ENCODE assay signal across 8 mouse cellular contexts in the genomic region with DNA sequence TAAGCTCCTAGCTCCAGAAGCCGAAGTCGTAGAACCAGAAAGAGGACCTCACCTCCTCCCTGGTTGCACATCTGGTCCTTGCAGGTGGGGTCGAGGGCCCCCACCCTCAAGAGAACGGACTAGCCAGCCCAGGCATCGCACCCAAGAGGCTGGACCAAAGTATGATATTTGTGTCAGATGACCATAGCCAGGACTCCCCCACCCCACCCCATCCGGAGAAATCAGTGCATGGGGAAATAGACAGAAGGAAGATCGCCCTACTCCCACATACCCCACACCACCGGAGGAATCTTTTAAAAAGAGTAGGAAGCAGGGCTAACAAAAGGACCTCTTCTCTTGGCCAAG. TPM values are rescaled to one million over a fixed set of nuclear protein-coding genes. Genes with fewer than 3 reads are reported as not detected.
DNase-seq lines count a peak whose midpoint lies in the region; ATAC-seq and TF ChIP-seq lines count a peak whose summit lies in the region.

No protein-coding gene starts in this region.

- H3K9ac ChIP-seq in forebrain, embryonic 16.5 days (replicated peaks; ENCODE audit: low read depth, low read length), result no peak overlapping the region
- no peak overlapping the region for H3K9ac ChIP-seq in midbrain, embryonic 11.5 days (ENCODE audit: low read length)
- peak overlapping the region; percentile 53; the same call in 1 of the 2 replicates for H3K9ac ChIP-seq in limb, embryonic 14.5 days (ENCODE audit: low read depth, low read length, severe bottlenecking)
- H3K9ac ChIP-seq in stomach, embryonic 16.5 days (ENCODE audit: low read length), result peak overlapping the region; percentile 65; the same call in 1 of the 2 replicates

- H3K4me2 ChIP-seq in forebrain, embryonic 16.5 days (ENCODE audit: low read length), result no peak overlapping the region
- H3K4me2 ChIP-seq in midbrain, embryonic 11.5 days, result no peak overlapping the region; the same call in 1 of the 2 replicates
- H3K4me2 ChIP-seq in limb, embryonic 14.5 days (replicated peaks; ENCODE audit: low read depth, low read length, severe bottlenecking), result peak overlapping the region; percentile 100
- peak overlapping the region; percentile 90 for H3K4me2 ChIP-seq in stomach, embryonic 16.5 days (ENCODE audit: low read depth, low read length)

- H3K36me3 ChIP-seq in forebrain, embryonic 10.5 days (replicated peaks), result no peaks in the 10 kb centered on the region
- H3K36me3 ChIP-seq in forebrain, embryonic 16.5 days (ENCODE audit: control insufficient read depth, insufficient read depth), result no peaks in the 10 kb centered on the region
- no peaks in the 10 kb centered on the region for H3K36me3 ChIP-seq in midbrain, embryonic 10.5 days
- no peaks in the 10 kb centered on the region for H3K36me3 ChIP-seq in midbrain, embryonic 11.5 days (ENCODE audit: control insufficient read depth, insufficient read depth, low read length)
- no peaks in the 10 kb centered on the region for H3K36me3 ChIP-seq in limb, embryonic 14.5 days (ENCODE audit: control insufficient read depth, insufficient read depth, low read length)
- H3K36me3 ChIP-seq in stomach, embryonic 16.5 days (ENCODE audit: control insufficient read depth, insufficient read depth, low read length), result no peaks in the 10 kb centered on the region

- peak overlapping the region; percentile 68 for H3K4me3 ChIP-seq in forebrain, embryonic 10.5 days
- no peak overlapping the region; the same call in 1 of the 2 replicates for H3K4me3 ChIP-seq in forebrain, embryonic 16.5 days (replicated peaks; ENCODE audit: low read length)
- peak overlapping the region; percentile 69 for H3K4me3 ChIP-seq in midbrain, embryonic 10.5 days
- H3K4me3 ChIP-seq in midbrain, embryonic 11.5 days (ENCODE audit: low read depth, low read length), result no peak overlapping the region
- H3K4me3 ChIP-seq in limb, embryonic 14.5 days (replicated peaks; ENCODE audit: low read length), result peak overlapping the region; percentile 55
- H3K4me3 ChIP-seq in stomach, embryonic 16.5 days (replicated peaks; ENCODE audit: low read length), result peak overlapping the region; percentile 53; the same call in 1 of the 2 replicates

- H3K27ac ChIP-seq in forebrain, embryonic 10.5 days, result no peak overlapping the region
- no peak overlapping the region for H3K27ac ChIP-seq in forebrain, embryonic 16.5 days (ENCODE audit: low read length)
- no peak overlapping the region; the same call in 1 of the 2 replicates for H3K27ac ChIP-seq in midbrain, embryonic 10.5 days (replicated peaks)
- no peak overlapping the region for H3K27ac ChIP-seq in midbrain, embryonic 11.5 days (ENCODE audit: low read depth, low read length)
- no peak overlapping the region for H3K27ac ChIP-seq in limb, embryonic 14.5 days (replicated peaks; ENCODE audit: low read depth, low read length)
- no peak overlapping the region for H3K27ac ChIP-seq in stomach, embryonic 16.5 days (ENCODE audit: low read length)

- H3K27me3 ChIP-seq in forebrain, embryonic 10.5 days (ENCODE audit: poor library complexity, severe bottlenecking), result peaks cover 84% of the 10 kb centered on the region
- H3K27me3 ChIP-seq in forebrain, embryonic 16.5 days (replicated peaks; ENCODE audit: control insufficient read depth, insufficient read depth, low read length), result peaks cover 41% of the 10 kb centered on the region
- peaks cover 89% of the 10 kb centered on the region for H3K27me3 ChIP-seq in midbrain, embryonic 10.5 days (ENCODE audit: low read depth, poor library complexity, severe bottlenecking)
- peaks cover 59% of the 10 kb centered on the region for H3K27me3 ChIP-seq in midbrain, embryonic 11.5 days (ENCODE audit: control insufficient read depth, insufficient read depth, low read length)
- H3K27me3 ChIP-seq in limb, embryonic 14.5 days (ENCODE audit: control insufficient read depth, insufficient read depth, low read length), result peaks cover 62% of the 10 kb centered on the region
- H3K27me3 ChIP-seq in stomach, embryonic 16.5 days (ENCODE audit: control insufficient read depth, insufficient read depth, low read length), result peaks cover 50% of the 10 kb centered on the region

- H3K4me1 ChIP-seq in forebrain, embryonic 10.5 days, result peaks cover 40% of the 10 kb centered on the region
- H3K4me1 ChIP-seq in forebrain, embryonic 16.5 days (replicated peaks; ENCODE audit: control insufficient read depth, insufficient read depth, low read length), result peaks cover 21% of the 10 kb centered on the region
- H3K4me1 ChIP-seq in midbrain, embryonic 10.5 days, result peaks cover 35% of the 10 kb centered on the region
- peaks cover 11% of the 10 kb centered on the region for H3K4me1 ChIP-seq in midbrain, embryonic 11.5 days (ENCODE audit: control insufficient read depth, insufficient read depth, low read length)
- peaks cover 9% of the 10 kb centered on the region; the same call in 1 of the 2 replicates for H3K4me1 ChIP-seq in limb, embryonic 14.5 days (ENCODE audit: control insufficient read depth, insufficient read depth, low read length)
- peaks cover 15% of the 10 kb centered on the region for H3K4me1 ChIP-seq in stomach, embryonic 16.5 days (ENCODE audit: control insufficient read depth, insufficient read depth, low read length)

- no peak for TF ChIP-seq POLR2A in limb, embryonic 14.5 days (IDR thresholded peaks at IDR 0.05; ENCODE audit: borderline replicate concordance, extremely low read depth, insufficient read depth, insufficient read length)

- H3K9me3 ChIP-seq in forebrain, embryonic 10.5 days, result no peaks in the 10 kb centered on the region
- no peaks in the 10 kb centered on the region for H3K9me3 ChIP-seq in forebrain, embryonic 16.5 days (ENCODE audit: control insufficient read depth, low read length)
- no peaks in the 10 kb centered on the region for H3K9me3 ChIP-seq in midbrain, embryonic 10.5 days (replicated peaks)
- no peaks in the 10 kb centered on the region for H3K9me3 ChIP-seq in midbrain, embryonic 11.5 days (ENCODE audit: control insufficient read depth, low read length)
- no peaks in the 10 kb centered on the region for H3K9me3 ChIP-seq in limb, embryonic 14.5 days (ENCODE audit: control insufficient read depth, low read length)
- H3K9me3 ChIP-seq in stomach, embryonic 16.5 days (replicated peaks; ENCODE audit: control insufficient read depth, low read length), result no peaks in the 10 kb centered on the region

- ATAC-seq in forebrain, embryonic 16.5 days, result no peak
- ATAC-seq in midbrain, embryonic 11.5 days (ENCODE audit: low FRiP score), result no peak
- no peak for ATAC-seq in limb, embryonic 14.5 days (ENCODE audit: low FRiP score, low read depth)
- no peak for ATAC-seq in stomach, embryonic 16.5 days (ENCODE audit: insufficient read depth, low FRiP score)

- DNase-seq in forebrain, embryonic 10.5 days (ENCODE audit: extremely low spot score, low spot score), result no peak
- DNase-seq in midbrain, embryonic 10.5 days (ENCODE audit: low spot score), result no peak
- DNase-seq in midbrain, embryonic 11.5 days (ENCODE audit: low spot score, missing footprints), result no peak
- no peak for DNase-seq in limb, embryonic 14.5 days (ENCODE audit: low spot score)
- no peak for DNase-seq in spleen, adult 12 weeks (ENCODE audit: low spot score)
- no peak for DNase-seq in spleen, postnatal 10 days (ENCODE audit: low spot score in 2 of 2)

- 41% methylated on average over 8 of the region's 8 CpGs for WGBS in forebrain, embryonic 10.5 days
- 46% methylated on average over 8 of the region's 8 CpGs for WGBS in forebrain, embryonic 16.5 days
- 41% methylated on average over 8 of the region's 8 CpGs for WGBS in midbrain, embryonic 10.5 days
- 44% methylated on average over 8 of the region's 8 CpGs for WGBS in midbrain, embryonic 11.5 days
- 37% methylated on average over 8 of the region's 8 CpGs for WGBS in limb, embryonic 14.5 days
- WGBS in stomach, embryonic 16.5 days, result 45% methylated on average over 8 of the region's 8 CpGs

RNA-seq across cellular contexts. Expression of gene Coro6, which starts 0.9 kb away (rescaled TPM):
- 0.07 and 0.21 TPM in 2 replicates for polyA plus RNA-seq in forebrain, embryonic 10.5 days (2016; fragmentation: Nextera tagmentation; extraction: Ambion mirVana)
- polyA plus RNA-seq in forebrain, embryonic 16.5 days (2015; fragmentation: Nextera tagmentation; extraction: Ambion mirVana), result 0.11 TPM in 1 of 2 replicates, not detected in the other
- polyA plus RNA-seq in midbrain, embryonic 10.5 days (2016; fragmentation: Nextera tagmentation; extraction: Ambion mirVana), result not detected in 2 replicates
- polyA plus RNA-seq in midbrain, embryonic 11.5 days (2014; fragmentation: Nextera tagmentation; extraction: Ambion mirVana), result 0.06 TPM in 1 of 2 replicates, not detected in the other
- 10.3 and 10.5 TPM in 2 replicates for polyA plus RNA-seq in limb, embryonic 14.5 days (2012; rRNA removed)
- 1.5 and 2.3 TPM in 2 replicates for polyA plus RNA-seq in limb, embryonic 14.5 days (2014; fragmentation: Nextera tagmentation; extraction: Ambion mirVana)
- polyA plus RNA-seq in stomach, embryonic 16.5 days (2015; fragmentation: Nextera tagmentation; extraction: Ambion mirVana), result 0.12 and 2.0 TPM in 2 replicates

RNA-seq across cellular contexts. Expression of gene Ankrd13b, which starts 26.4 kb away (rescaled TPM):
- 9.2 and 9.4 TPM in 2 replicates for polyA plus RNA-seq in forebrain, embryonic 10.5 days (2016; fragmentation: Nextera tagmentation; extraction: Ambion mirVana)
- polyA plus RNA-seq in forebrain, embryonic 16.5 days (2015; fragmentation: Nextera tagmentation; extraction: Ambion mirVana), result 33.1 and 38.4 TPM in 2 replicates
- 7.4 and 11.8 TPM in 2 replicates for polyA plus RNA-seq in midbrain, embryonic 10.5 days (2016; fragmentation: Nextera tagmentation; extraction: Ambion mirVana)
- 9.5 and 13.5 TPM in 2 replicates for polyA plus RNA-seq in midbrain, embryonic 11.5 days (2014; fragmentation: Nextera tagmentation; extraction: Ambion mirVana)
- polyA plus RNA-seq in limb, embryonic 14.5 days (2012; rRNA removed), result 98.1 and 133 TPM in 2 replicates
- 13.9 and 15.1 TPM in 2 replicates for polyA plus RNA-seq in limb, embryonic 14.5 days (2014; fragmentation: Nextera tagmentation; extraction: Ambion mirVana)
- polyA plus RNA-seq in stomach, embryonic 16.5 days (2015; fragmentation: Nextera tagmentation; extraction: Ambion mirVana), result 2.4 and 2.8 TPM in 2 replicates

RNA-seq across cellular contexts. Expression of gene Git1, which starts 30.3 kb away (rescaled TPM):
- 12.2 and 12.8 TPM in 2 replicates for polyA plus RNA-seq in forebrain, embryonic 10.5 days (2016; fragmentation: Nextera tagmentation; extraction: Ambion mirVana)
- 14.1 and 16.3 TPM in 2 replicates for polyA plus RNA-seq in forebrain, embryonic 16.5 days (2015; fragmentation: Nextera tagmentation; extraction: Ambion mirVana)
- polyA plus RNA-seq in midbrain, embryonic 10.5 days (2016; fragmentation: Nextera tagmentation; extraction: Ambion mirVana), result 10.9 and 11.7 TPM in 2 replicates
- polyA plus RNA-seq in midbrain, embryonic 11.5 days (2014; fragmentation: Nextera tagmentation; extraction: Ambion mirVana), result 11.3 and 13.8 TPM in 2 replicates
- 57.1 and 71.7 TPM in 2 replicates for polyA plus RNA-seq in limb, embryonic 14.5 days (2012; rRNA removed)
- 17.3 and 18.2 TPM in 2 replicates for polyA plus RNA-seq in limb, embryonic 14.5 days (2014; fragmentation: Nextera tagmentation; extraction: Ambion mirVana)
- polyA plus RNA-seq in stomach, embryonic 16.5 days (2015; fragmentation: Nextera tagmentation; extraction: Ambion mirVana), result 7.9 and 9.1 TPM in 2 replicates

RNA-seq across cellular contexts. Expression of gene Abhd15, which starts 51.8 kb away (rescaled TPM):
- polyA plus RNA-seq in forebrain, embryonic 10.5 days (2016; fragmentation: Nextera tagmentation; extraction: Ambion mirVana), result 4.7 and 5.5 TPM in 2 replicates
- 1.4 and 1.8 TPM in 2 replicates for polyA plus RNA-seq in forebrain, embryonic 16.5 days (2015; fragmentation: Nextera tagmentation; extraction: Ambion mirVana)
- polyA plus RNA-seq in midbrain, embryonic 10.5 days (2016; fragmentation: Nextera tagmentation; extraction: Ambion mirVana), result 3.9 and 4.2 TPM in 2 replicates
- polyA plus RNA-seq in midbrain, embryonic 11.5 days (2014; fragmentation: Nextera tagmentation; extraction: Ambion mirVana), result 1.9 and 2.1 TPM in 2 replicates
- polyA plus RNA-seq in limb, embryonic 14.5 days (2012; rRNA removed), result 0.50 and 0.93 TPM in 2 replicates
- polyA plus RNA-seq in limb, embryonic 14.5 days (2014; fragmentation: Nextera tagmentation; extraction: Ambion mirVana), result 1.5 and 1.8 TPM in 2 replicates
- polyA plus RNA-seq in stomach, embryonic 16.5 days (2015; fragmentation: Nextera tagmentation; extraction: Ambion mirVana), result 3.2 and 4.2 TPM in 2 replicates

RNA-seq across cellular contexts. Expression of gene Trp53i13, which starts 52.7 kb away (rescaled TPM):
- 30.4 and 32.7 TPM in 2 replicates for polyA plus RNA-seq in forebrain, embryonic 10.5 days (2016; fragmentation: Nextera tagmentation; extraction: Ambion mirVana)
- polyA plus RNA-seq in forebrain, embryonic 16.5 days (2015; fragmentation: Nextera tagmentation; extraction: Ambion mirVana), result 13.0 and 14.9 TPM in 2 replicates
- 31.3 and 36.5 TPM in 2 replicates for polyA plus RNA-seq in midbrain, embryonic 10.5 days (2016; fragmentation: Nextera tagmentation; extraction: Ambion mirVana)
- 25.5 and 27.3 TPM in 2 replicates for polyA plus RNA-seq in midbrain, embryonic 11.5 days (2014; fragmentation: Nextera tagmentation; extraction: Ambion mirVana)
- polyA plus RNA-seq in limb, embryonic 14.5 days (2012; rRNA removed), result 51.1 and 77.3 TPM in 2 replicates
- polyA plus RNA-seq in limb, embryonic 14.5 days (2014; fragmentation: Nextera tagmentation; extraction: Ambion mirVana), result 67.3 and 69.0 TPM in 2 replicates
- 25.1 and 25.5 TPM in 2 replicates for polyA plus RNA-seq in stomach, embryonic 16.5 days (2015; fragmentation: Nextera tagmentation; extraction: Ambion mirVana)

Comparison
In these comparisons a context has a peak if more than half of its experiments do, and no peak if none do; other contexts are left out.
1. H3K4me3 ChIP-seq: peak in forebrain, embryonic 10.5 days (single experiment), midbrain, embryonic 10.5 days (single experiment), limb, embryonic 14.5 days (single experiment) and stomach, embryonic 16.5 days (single experiment); none in forebrain, embryonic 16.5 days (single experiment) and midbrain, embryonic 11.5 days (single experiment).
2. H3K4me2 ChIP-seq: peak in limb, embryonic 14.5 days (single experiment) and stomach, embryonic 16.5 days (single experiment); none in forebrain, embryonic 16.5 days (single experiment) and midbrain, embryonic 11.5 days (single experiment).
3. H3K9ac ChIP-seq: peak in limb, embryonic 14.5 days (single experiment) and stomach, embryonic 16.5 days (single experiment); none in forebrain, embryonic 16.5 days (single experiment) and midbrain, embryonic 11.5 days (single experiment).